Mouse (Mus musculus) thymus, adult 2 months (tissue): ENCODE measurements around the gene Rlim.

Source experiments
- CTCF ChIP-seq: fragments of 200-500 bp; IDR thresholded peaks from 2 replicates; pipeline ENCODE4 v1.5.1; 2012; ENCODE audit warnings: mild to moderate bottlenecking, control low read depth, low read length, moderate library complexity, borderline replicate concordance; ENCODE audit not compliant: control insufficient read depth, poor library complexity, insufficient read depth; ENCODE audit errors: extremely low read depth
- POLR2A ChIP-seq: fragments of 200-500 bp; IDR thresholded peaks from 2 replicates; pipeline ENCODE4 v1.6.1; 2012; ENCODE audit warnings: mild to moderate bottlenecking, low read length, control low read depth, moderate library complexity; ENCODE audit not compliant: control insufficient read depth, poor library complexity, insufficient read depth; ENCODE audit errors: extremely low read depth

GRCm38 (mm10) chrX:103981806-103982205 lies 722 bp upstream of the Rlim start:
- TF ChIP-seq CTCF (no peak), POLR2A (no peak)
